Mouse (Mus musculus): Measurements from ENCODE around the gene Cdc42ep1. TPM values are rescaled to one million over a fixed set of nuclear protein-coding genes. Genes with fewer than 3 reads are reported as not detected.

Cdc42ep1 gene
- 10 to 100 TPM; 11.9 to 15.8 TPM for total RNA-seq (2021)
- long read RNA-seq, transcript Cdc42ep1-201 (3 exons, 2,560 nt) = major isoform, 17 of 18 reads
- long read RNA-seq, partial matches to known transcripts = 1 of 18 reads
- long read RNA-seq, other reads (novel, unspliced or antisense) = 0 of 18 reads

GRCm38 (mm10) chr15:78842371-78843163 lies at the start of gene Cdc42ep1:
TSS of gene Cdc42ep1 (plus strand) at chr15:78842624.
- no peak for DNase-seq (ENCODE audit: low spot score in 2 of 2)

- no peak for DNase-seq (ENCODE audit: low spot score in 2 of 2)
Measured at GRCm38 (mm10) chr15:78796196-78797059, 46.0 kb upstream of the Cdc42ep1 start.

DNA sequence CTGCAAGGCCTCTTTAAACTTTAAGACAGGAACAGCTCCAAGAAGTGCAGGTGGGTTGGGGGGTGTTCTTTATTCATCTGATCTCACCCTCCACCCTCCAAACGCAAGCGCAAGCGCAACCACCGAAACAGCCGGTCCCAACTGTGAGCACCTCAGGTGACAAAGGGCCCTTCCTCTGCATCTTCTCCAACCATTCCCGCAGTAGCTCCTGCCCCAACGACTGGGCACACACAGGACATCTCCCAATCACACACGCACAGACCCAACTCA lies 45.4 kb upstream of the Cdc42ep1 start:
- no peak for DNase-seq (ENCODE audit: low spot score in 2 of 2)

- DNase-seq (ENCODE audit: low spot score in 2 of 2) = peak in 1 of 2 experiments; percentile 33
Measured at GRCm38 (mm10) chr15:78799029-78799428, 43.4 kb upstream of the Cdc42ep1 start.

- DNase-seq (ENCODE audit: low spot score in 2 of 2) = no peak
Measured at GRCm38 (mm10) chr15:78801571-78801970, 40.9 kb upstream of the Cdc42ep1 start.

- DNase-seq (ENCODE audit: low spot score in 2 of 2) = no peak
Measured at GRCm38 (mm10) chr15:78801971-78802741, 40.3 kb upstream of the Cdc42ep1 start.

DNA sequence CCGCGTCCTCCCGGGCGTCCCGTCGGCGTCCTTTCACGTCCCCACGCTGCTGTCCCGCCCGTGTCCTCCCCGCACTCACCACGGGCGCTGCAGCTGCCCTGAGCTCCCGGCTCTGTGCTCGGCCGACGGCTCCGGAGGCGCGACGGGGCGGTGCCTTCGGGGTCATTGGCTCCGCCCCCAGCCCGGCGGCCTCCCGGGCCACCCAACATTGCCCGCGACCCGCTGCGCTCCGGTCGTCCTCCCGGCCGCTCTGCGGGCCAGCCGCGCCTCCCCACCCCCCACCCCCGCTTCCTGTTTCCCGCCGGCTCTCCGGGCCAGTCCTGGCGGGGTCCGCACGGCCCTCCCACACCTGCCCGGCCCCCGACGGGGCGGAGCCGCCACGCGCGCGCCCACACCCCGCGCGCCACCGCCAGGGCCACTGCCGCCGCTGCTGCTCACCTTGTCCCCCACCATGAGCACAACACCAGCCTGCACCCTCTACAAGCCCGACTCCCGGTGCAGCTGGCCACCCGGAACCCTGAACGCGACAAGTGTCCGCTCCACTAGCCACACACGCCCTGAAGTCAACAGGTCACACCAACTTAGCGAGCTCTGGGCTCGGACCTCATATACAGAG lies 39.5 kb upstream of the Cdc42ep1 start, which contains the start of gene Card10:
Card10 (minus strand) TSS at position 267 of the 616 bp plus-strand sequence.
- DNase-seq (ENCODE audit: low spot score in 2 of 2) = no peak

GRCm38 (mm10) chr15:78803499-78803900 lies 38.9 kb upstream of the Cdc42ep1 start:
- no peak for DNase-seq (ENCODE audit: low spot score in 2 of 2)

GRCm38 (mm10) chr15:78804326-78804725 lies 38.1 kb upstream of the Cdc42ep1 start:
- DNase-seq (ENCODE audit: low spot score in 2 of 2) = no peak

- no peak for DNase-seq (ENCODE audit: low spot score in 2 of 2)
Measured at GRCm38 (mm10) chr15:78805351-78805750, 37.1 kb upstream of the Cdc42ep1 start.

DNA sequence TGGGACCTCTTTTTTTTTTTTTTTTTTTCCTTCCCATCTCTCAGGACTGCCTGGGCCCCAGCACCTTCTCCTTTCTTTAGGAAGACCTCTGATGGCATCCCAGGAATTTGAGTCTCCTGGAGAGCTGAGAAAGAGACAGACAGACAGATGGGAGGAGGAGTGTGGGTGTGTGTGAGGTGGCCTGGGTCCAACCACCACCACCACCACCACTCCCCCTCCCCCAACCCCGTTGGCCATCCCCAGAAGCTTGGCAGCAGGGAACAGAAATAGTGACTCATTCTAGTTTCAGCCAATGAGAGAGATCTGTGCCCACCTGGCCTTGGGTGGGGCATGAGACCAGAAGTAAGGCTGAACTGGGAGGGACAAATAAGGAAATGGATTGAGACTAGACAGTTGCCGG lies 35.8 kb upstream of the Cdc42ep1 start:
- DNase-seq (ENCODE audit: low spot score in 2 of 2) = peak in 1 of 2 experiments; percentile 39

DNA sequence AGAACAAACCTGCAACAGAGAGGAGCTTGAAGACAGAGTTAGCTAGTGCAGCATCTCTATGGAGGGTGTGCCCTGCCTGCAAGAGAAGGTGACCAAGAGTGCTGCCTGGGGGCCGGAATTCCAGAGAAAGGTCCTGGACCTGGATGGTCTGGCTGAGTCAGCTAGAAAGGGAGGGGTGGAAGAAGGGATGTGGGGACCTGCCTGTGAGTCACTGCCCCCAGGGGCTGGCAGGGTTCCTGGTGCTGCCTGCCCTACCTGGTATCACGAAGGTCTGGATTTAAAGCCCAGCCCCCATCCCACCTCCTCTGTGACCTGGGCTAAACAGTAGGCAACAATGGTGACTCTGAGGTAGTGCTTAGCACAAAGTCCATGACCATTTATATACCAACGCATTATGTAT lies 35.3 kb upstream of the Cdc42ep1 start:
- DNase-seq (ENCODE audit: low spot score in 2 of 2) = no peak

DNA sequence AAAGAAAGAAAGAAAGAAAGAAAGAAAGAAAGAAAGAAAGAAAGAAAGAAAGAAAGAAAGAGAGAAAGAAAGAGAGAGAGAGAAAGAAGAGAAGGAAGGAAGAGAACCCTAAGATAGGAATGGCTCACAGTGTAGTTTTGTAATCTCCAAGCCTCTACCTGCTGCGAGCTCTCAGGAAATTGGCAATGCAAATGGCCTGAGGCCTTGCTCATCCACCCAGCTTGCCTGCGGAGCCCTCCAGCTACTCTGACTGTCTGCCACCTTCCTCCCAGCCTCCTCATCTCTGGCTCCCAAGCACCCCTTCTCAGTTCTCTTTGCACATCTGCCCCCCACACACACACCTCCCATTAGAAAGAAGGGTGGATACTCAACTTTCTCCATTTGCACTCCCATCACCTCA lies 33.4 kb upstream of the Cdc42ep1 start:
- no peak for DNase-seq (ENCODE audit: low spot score in 2 of 2)

DNA sequence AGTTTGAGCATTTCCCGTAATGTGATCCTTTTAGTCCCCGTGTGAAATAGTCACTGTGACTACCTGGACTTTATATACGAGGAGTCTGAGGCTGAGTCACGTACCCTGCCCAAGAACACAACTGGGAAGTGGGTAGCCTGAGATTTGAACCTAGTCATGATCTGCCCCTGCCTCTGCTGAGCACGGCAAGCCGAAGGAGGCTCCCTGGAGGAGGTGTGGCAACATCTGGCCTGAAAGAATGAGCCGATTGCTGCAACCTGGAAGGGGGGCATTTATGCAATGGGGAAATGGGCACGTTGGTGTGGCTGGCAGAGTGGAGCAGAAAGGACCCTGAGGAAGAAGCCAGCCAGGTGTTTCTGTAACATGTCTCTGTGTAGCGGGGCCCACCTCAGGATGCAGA lies 32.7 kb upstream of the Cdc42ep1 start:
- DNase-seq (ENCODE audit: low spot score in 2 of 2) = no peak

GRCm38 (mm10) chr15:78810146-78810545 lies 32.3 kb upstream of the Cdc42ep1 start:
- no peak for DNase-seq (ENCODE audit: low spot score in 2 of 2)

DNA sequence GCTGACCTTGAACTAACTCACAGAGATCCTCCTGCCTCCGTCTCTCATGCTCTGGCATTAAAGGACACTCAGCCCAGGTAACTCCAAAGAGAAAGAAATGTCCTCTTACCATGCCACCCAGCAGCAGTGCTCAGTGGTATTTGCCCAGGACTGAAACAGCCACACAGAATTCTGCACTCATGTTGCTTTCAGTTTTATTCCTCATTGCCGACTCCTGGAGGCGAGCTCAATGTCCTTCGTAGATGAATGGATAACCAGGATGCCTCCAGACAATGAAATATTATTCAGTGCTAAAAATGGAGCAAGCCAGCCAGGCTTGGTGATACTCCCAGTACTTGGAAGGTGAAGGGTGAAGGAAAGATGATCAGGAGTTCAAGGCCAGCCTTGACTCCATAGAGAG lies 28.8 kb upstream of the Cdc42ep1 start:
- DNase-seq (ENCODE audit: low spot score in 2 of 2) = no peak

- no peak for DNase-seq (ENCODE audit: low spot score in 2 of 2)
Measured at GRCm38 (mm10) chr15:78815314-78816073, 26.9 kb upstream of the Cdc42ep1 start.

DNA sequence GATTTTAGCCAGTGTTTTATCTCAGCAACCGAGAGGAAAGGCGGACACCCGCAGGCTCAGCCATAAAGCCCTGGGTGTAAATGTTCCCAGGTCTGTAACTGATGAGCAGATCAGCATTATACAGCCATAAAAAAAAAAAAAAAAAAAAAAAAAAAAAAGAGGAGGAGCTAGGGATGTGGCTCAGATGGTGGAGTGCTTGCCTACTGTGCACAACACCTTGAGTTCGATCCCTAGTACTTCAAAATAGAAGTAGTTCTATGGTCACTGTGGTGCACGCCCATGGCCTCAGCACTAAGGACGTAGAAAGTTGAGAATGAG lies 26.4 kb upstream of the Cdc42ep1 start:
- DNase-seq (ENCODE audit: low spot score in 2 of 2) = no peak

DNA sequence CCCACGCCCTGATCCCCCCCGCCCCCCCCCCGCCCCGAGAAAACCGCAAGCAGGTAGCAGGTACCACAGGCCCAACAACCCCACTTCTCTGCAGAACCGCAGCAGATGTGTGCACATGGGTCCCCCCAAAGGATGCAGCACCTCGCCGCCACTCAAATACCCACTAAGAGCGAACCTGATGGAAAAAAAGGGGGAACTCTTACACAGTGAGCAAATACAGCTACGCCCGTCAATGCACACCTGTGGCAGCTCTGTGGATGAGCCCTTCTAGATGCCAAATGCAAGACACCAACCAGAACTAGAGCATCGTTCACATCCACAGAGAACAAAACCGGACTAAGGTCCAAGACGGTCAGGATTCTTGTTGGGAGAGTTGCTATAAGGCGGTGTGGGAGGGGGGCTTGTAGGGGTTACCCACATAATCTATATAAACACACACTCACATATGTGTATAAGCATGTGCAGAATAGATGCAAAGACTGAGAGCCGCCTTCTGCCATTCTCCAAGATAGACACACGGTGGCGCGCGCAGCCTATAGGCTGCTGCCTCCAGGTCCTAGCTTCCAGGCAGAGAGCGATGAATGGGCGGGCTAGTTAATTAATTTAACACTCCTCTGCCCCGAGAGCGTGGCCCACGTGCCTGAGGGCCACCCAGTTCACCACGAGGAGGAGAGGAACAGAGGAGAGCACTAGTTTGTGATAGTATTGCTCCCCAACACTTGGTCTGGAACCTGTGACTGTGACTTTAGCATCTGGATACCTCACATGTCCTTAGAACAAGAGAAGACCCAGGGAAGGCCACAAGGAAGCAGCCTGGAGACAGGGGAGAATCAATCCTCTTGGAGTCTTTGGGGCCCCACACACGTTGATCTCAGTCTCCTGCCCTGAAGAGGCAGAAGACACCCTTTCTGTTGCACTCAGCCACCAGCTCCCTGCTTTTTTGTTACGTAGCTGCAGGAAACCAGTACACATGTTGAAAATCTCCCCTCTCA lies 15.9 kb upstream of the Cdc42ep1 start:
- peak; percentile 59 to 79 for DNase-seq (ENCODE audit: low spot score in 2 of 2)

Measured in layer of hippocampus, adult 18-20 months (tissue).